Mouse (Mus musculus) olfactory bulb, adult 2 months (tissue): ENCODE measurements at regions not wholly inside any gene's neighbourhood (a gene's known extent, or its start where the extent isn't known, plus 50 kb on each side); places are given as distances from the start of the nearest gene placed in this dataset.

Source experiments
- CTCF ChIP-seq: fragments of 200-500 bp; IDR thresholded peaks from 2 replicates; pipeline ENCODE4 v1.5.1; 2012; ENCODE audit warnings: low read depth, mild to moderate bottlenecking, low read length, moderate library complexity; ENCODE audit not compliant: insufficient read depth
- POLR2A ChIP-seq: fragments of 200-500 bp; IDR thresholded peaks from 2 replicates; pipeline ENCODE4 v1.6.1; 2012; ENCODE audit warnings: mild to moderate bottlenecking, low read depth, low read length, moderate library complexity; ENCODE audit not compliant: insufficient read depth

- no peak for TF ChIP-seq CTCF
- TF ChIP-seq POLR2A, result no peak
These were observed 135.6 kb upstream of the Fstl4 start for GRCm38 (mm10) chr11:52628875-52629274.
